Mouse (Mus musculus) right cerebral cortex, adult 2 months (tissue): ENCODE results near the gene Gna13.
"Not testable (repeated sequence)": the region's sequence is repeated elsewhere in the genome, so short reads cannot be mapped to it uniquely, and the experiment has no call there.

Source experiments
- DNase-seq, 2 experiments: peaks; one replicate each; pipeline ENCODE4 v3.0.0; 2021 to 2022; ENCODE audit warnings: low spot score in 2 of 2

Gene Gna13

GRCm38 (mm10) chr11:109362463-109363190, at the start of gene Gna13:
Gene Gna13 (plus strand): TSS chr11:109362831.
- DNase-seq = peak; percentile 86 to 88

GRCm38 (mm10) chr11:109316921-109317320, 45.7 kb upstream of the Gna13 start:
- DNase-seq = peak; percentile 48 to 67

- no peak for DNase-seq
Observed at GRCm38 (mm10) chr11:109319471-109319870, 43.2 kb upstream of the Gna13 start.

- DNase-seq = no peak
Observed at GRCm38 (mm10) chr11:109319946-109320345, 42.7 kb upstream of the Gna13 start.

- peak; percentile 44 to 48 for DNase-seq
Observed at GRCm38 (mm10) chr11:109320361-109320933, 42.2 kb upstream of the Gna13 start.

- no peak for DNase-seq
Observed at GRCm38 (mm10) chr11:109326270-109326669, 36.4 kb upstream of the Gna13 start.

- no peak for DNase-seq
Observed at GRCm38 (mm10) chr11:109327381-109327780, 35.2 kb upstream of the Gna13 start.

GRCm38 (mm10) chr11:109327952-109328351, 34.7 kb upstream of the Gna13 start:
- no peak for DNase-seq

- DNase-seq = no peak
Observed at GRCm38 (mm10) chr11:109329331-109329730, 33.3 kb upstream of the Gna13 start.

- no peak for DNase-seq
Observed at GRCm38 (mm10) chr11:109330706-109331393, 31.8 kb upstream of the Gna13 start.

GRCm38 (mm10) chr11:109331424-109331824, 31.2 kb upstream of the Gna13 start:
- DNase-seq = peak; percentile 93 to 95

- DNase-seq = no peak
Observed at GRCm38 (mm10) chr11:109332722-109333121, 29.9 kb upstream of the Gna13 start.

GRCm38 (mm10) chr11:109334773-109335172, 27.9 kb upstream of the Gna13 start:
- DNase-seq = no peak

- no peak for DNase-seq
Observed at GRCm38 (mm10) chr11:109335890-109336289, 26.7 kb upstream of the Gna13 start.

- DNase-seq = no peak
Observed at GRCm38 (mm10) chr11:109339155-109339938, 23.3 kb upstream of the Gna13 start.

- no peak for DNase-seq
Observed at GRCm38 (mm10) chr11:109340541-109340940, 22.1 kb upstream of the Gna13 start.

- DNase-seq = not testable (repeated sequence)
Observed at GRCm38 (mm10) chr11:109342666-109343065, 20.0 kb upstream of the Gna13 start.

GRCm38 (mm10) chr11:109343558-109343957, 19.1 kb upstream of the Gna13 start:
- no peak for DNase-seq

- no peak for DNase-seq
Observed at GRCm38 (mm10) chr11:109343991-109344599, 18.5 kb upstream of the Gna13 start.

GRCm38 (mm10) chr11:109347242-109347959, 15.2 kb upstream of the Gna13 start:
- DNase-seq = peak; percentile 58 to 75

GRCm38 (mm10) chr11:109348408-109348807, 14.2 kb upstream of the Gna13 start:
- DNase-seq = no peak
